ENCODE assay signal across 8 mouse cellular contexts in the genomic region with DNA sequence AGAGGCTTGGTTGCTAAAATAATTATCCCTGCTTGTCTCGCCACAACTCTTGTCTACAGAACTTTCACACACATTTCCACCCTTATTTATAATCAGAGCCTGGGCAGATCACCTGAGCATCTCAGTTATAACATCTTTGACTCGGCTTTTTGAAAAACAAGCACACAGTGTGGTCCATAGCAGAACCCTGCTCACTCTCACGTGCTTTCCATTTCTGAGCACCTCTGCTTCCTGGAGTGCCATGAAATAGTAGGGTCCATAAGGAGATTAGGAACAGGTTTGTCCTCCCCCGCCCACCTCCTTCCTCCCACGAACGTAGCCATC. TPM values are rescaled to one million over a fixed set of nuclear protein-coding genes. Genes with fewer than 3 reads are reported as not detected.
DNase-seq lines count a peak whose midpoint lies in the region; ATAC-seq lines count a peak whose summit lies in the region.

No protein-coding gene starts in this region.

- no peak overlapping the region for H3K27ac ChIP-seq in limb, embryonic 12.5 days
- H3K27ac ChIP-seq in stomach, embryonic 15.5 days, result no peak overlapping the region

- peak; percentile 52 for DNase-seq in cerebellum, adult 9-10 months
- DNase-seq in cerebellum, postnatal 4 days (ENCODE audit: low spot score in 2 of 2), result no peak
- peak; percentile 34 for DNase-seq in retina, embryonic 14.5 days (ENCODE audit: low spot score)
- DNase-seq in retina, postnatal 1 day, result no peak
- DNase-seq in embryo, embryonic 11 days, result no peak
- DNase-seq in testis, postnatal 14 days (ENCODE audit: low spot score), result no peak

- H3K4me2 ChIP-seq in limb, embryonic 12.5 days, result peak overlapping the region; percentile 99
- H3K4me2 ChIP-seq in stomach, embryonic 15.5 days, result peak overlapping the region; percentile 97

- peak overlapping the region; percentile 72 for H3K9ac ChIP-seq in limb, embryonic 12.5 days (replicated peaks)
- H3K9ac ChIP-seq in stomach, embryonic 15.5 days, result peak overlapping the region; percentile 59; the same call in 1 of the 2 replicates

- 9% methylated on average over 6 of the region's 6 CpGs for WGBS in limb, embryonic 12.5 days
- WGBS in stomach, embryonic 15.5 days, result 24% methylated on average over 6 of the region's 6 CpGs

- H3K27me3 ChIP-seq in limb, embryonic 12.5 days, result peaks cover 34% of the 10 kb centered on the region
- H3K27me3 ChIP-seq in stomach, embryonic 15.5 days (replicated peaks), result no peaks in the 10 kb centered on the region; the same call in 1 of the 2 replicates

- H3K4me1 ChIP-seq in limb, embryonic 12.5 days (replicated peaks), result peaks cover 13% of the 10 kb centered on the region
- H3K4me1 ChIP-seq in stomach, embryonic 15.5 days, result peaks cover 4% of the 10 kb centered on the region; the same call in 1 of the 2 replicates

- H3K36me3 ChIP-seq in limb, embryonic 12.5 days, result no peaks in the 10 kb centered on the region
- H3K36me3 ChIP-seq in stomach, embryonic 15.5 days, result no peaks in the 10 kb centered on the region

- ATAC-seq in limb, embryonic 12.5 days (ENCODE audit: insufficient number of reproducible peaks, insufficient read depth, low FRiP score, low TSS enrichment, low read depth), result peak; percentile 56; the same call in 1 of the 2 replicates
- ATAC-seq in stomach, embryonic 15.5 days (ENCODE audit: insufficient read depth, low FRiP score, low read depth), result no peak

- H3K4me3 ChIP-seq in limb, embryonic 12.5 days (replicated peaks), result peak overlapping the region; percentile 61
- H3K4me3 ChIP-seq in stomach, embryonic 15.5 days (replicated peaks), result peak overlapping the region; percentile 56

- 0 out of 2 replicates have a peak, but pooled peaks cover 4% of the 10 kb centered on the region for H3K9me3 ChIP-seq in limb, embryonic 12.5 days
- no peaks in the 10 kb centered on the region for H3K9me3 ChIP-seq in stomach, embryonic 15.5 days

RNA-seq across cellular contexts. Expression of gene Sidt1, which starts 1.4 kb away (rescaled TPM):
- 0.06 and 0.10 TPM in 2 replicates for polyA plus RNA-seq in limb, embryonic 12.5 days (2016; fragmentation: Nextera tagmentation; extraction: Ambion mirVana)
- polyA plus RNA-seq in stomach, embryonic 15.5 days (2015; fragmentation: Nextera tagmentation; extraction: Ambion mirVana), result 3.8 and 4.7 TPM in 2 replicates

RNA-seq across cellular contexts. Expression of gene Spice1, which starts 15.3 kb away (rescaled TPM):
- 27.5 and 32.2 TPM in 2 replicates for polyA plus RNA-seq in limb, embryonic 12.5 days (2016; fragmentation: Nextera tagmentation; extraction: Ambion mirVana)
- 28.3 and 28.7 TPM in 2 replicates for polyA plus RNA-seq in stomach, embryonic 15.5 days (2015; fragmentation: Nextera tagmentation; extraction: Ambion mirVana)

Comparison
In these comparisons a context has a peak if more than half of its experiments do, and no peak if none do; other contexts are left out.
1. DNase-seq: peak in cerebellum, adult 9-10 months (single experiment) and retina, embryonic 14.5 days (single experiment); none in cerebellum, postnatal 4 days (0 of 2), retina, postnatal 1 day (single experiment), embryo, embryonic 11 days (single experiment) and testis, postnatal 14 days (single experiment).